Mouse (Mus musculus) cerebellum, adult 9-10 months (tissue): ENCODE results near the gene Dedd.
A peak's percentile ranks its signal among the peaks of the same experiment; 100 is the strongest.

ENCODE experiments used
- DNase-seq: peaks from one replicate; pipeline ENCODE4 v3.0.0; 2022

Dedd gene

DNA sequence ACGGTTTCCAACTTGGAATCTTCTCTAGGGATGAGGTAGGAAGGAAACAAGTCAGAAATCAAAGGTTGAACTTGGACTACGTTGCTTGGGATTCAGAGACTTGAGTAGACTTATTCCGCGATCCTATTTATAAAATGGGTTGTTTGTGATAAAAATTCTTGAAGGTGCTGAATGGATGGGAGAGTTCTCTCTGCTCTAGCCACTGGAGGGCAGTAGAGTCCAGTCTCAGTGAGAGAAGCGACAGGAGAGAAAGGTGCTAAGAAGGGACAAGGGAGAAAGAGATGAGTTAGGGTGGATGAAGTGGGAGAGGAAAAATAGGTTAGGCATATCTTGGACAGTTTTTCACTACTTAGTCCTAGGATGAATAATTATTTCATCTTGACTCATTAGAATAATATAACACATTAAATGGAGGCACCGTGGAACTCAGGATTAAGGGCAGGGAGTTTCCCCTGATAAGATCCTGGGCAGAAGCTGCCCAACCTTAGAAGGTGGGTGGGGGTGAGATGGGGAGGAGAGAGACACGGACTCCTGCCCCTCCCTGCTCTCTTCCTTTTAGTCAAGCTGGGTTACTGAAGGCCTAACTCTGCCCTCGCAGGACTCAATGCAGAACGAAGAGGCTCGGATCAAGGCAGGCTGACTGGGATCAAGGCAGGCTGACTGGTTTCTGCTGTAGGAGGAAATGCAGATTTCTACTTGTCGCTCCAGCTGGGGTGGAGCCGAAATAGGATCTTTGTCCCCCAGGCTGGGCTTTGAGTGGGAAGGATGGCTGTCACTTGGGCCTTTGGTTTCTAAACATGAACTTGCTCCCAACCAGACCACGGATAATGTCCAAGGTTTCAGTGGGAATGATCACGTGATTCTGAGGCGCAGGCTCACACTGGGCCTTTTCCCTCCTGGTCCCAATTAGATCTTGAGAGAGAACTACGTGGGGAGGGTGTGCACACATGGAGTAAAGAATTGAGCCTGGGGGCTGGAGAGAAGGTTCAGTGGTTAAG lies 32.5 kb downstream of the Dedd start:
- peak; percentile 89 for DNase-seq

GRCm38 (mm10) chr1:171365934-171366333 lies 37.0 kb downstream of the Dedd start:
- no peak for DNase-seq

DNA sequence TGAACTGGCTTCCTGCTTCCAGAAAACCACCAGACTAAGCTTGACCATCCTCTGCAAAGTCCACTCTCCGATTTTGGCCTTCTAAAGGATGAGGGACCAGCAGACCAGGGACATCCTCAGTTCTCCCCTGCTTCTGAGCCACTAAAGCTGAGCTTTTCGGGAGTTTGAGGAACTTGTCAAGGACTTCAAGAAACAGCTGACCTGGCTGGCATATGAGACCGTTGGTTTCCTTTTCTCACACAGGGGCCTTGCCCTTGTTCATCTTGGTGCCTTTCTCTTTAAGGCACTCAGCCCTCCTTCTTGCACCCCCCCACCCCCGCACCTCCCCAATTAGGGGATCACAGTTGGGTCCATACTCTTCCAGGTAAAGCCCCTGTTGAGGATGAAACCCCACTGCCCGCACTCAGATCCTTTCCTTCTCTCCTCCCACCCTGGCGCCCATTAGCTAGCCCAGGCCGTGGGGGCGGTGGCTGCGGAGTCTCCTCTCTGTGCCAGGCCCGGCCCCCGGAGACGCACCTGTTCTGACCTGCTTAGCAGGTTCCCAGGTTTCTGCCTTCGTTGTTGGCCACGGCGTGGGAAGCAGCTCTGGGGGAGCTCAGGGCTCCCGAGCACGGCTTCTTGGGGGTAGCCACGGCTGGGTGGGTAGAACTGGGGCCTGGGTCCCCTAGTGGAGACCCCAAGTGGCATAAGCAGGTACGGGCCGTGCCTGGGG lies 41.1 kb downstream of the Dedd start, which contains the start of gene Nectin4:
Gene Nectin4, plus strand, starts transcription at position 255 of the 712 bp plus-strand sequence.
- no peak for DNase-seq

GRCm38 (mm10) chr1:171372880-171373279 lies 43.9 kb downstream of the Dedd start:
- no peak for DNase-seq

DNA sequence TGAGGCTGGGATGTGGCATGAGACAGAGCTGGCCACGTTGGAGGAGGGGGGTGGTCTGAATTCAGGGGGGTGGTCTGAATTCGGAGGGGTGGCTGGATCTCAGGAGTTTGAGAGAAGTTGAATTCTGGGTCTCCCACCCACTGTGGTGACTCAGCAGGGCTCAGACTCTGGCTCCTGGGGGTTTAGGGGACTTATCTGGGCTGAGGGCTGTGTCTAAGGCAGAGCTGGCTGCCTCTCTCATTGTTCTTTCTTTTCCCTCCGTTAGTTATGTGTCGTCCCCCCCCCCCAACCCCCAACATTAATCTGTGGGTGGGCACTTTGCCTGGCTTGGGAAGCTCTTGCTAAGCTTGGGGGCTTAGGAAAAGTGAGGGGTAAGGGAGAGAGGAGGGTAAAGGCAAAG lies 45.0 kb downstream of the Dedd start:
- no peak for DNase-seq

DNA sequence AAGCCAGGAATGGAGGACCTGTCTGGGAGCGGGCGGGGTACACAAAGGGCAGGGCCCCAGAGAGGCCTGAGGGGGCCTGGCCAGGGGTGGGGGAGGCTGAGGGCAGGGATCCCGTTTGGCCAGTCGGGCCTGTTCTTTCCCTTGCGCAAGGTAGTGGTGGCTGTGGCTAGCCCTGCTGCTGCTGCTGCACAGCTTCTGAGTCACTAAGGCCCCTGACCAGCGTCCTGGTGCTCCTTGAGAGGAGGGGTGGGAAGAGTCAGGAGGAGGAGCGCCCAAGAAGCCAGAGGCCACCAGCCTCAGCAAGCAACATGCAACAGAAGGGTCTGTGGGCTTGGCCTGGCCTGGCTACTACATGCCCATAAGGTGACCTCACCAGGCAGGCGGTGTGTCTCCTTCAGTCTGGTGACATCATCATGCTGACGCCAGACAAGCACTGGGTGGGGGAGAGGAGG lies 46.7 kb downstream of the Dedd start:
- no peak for DNase-seq

DNA sequence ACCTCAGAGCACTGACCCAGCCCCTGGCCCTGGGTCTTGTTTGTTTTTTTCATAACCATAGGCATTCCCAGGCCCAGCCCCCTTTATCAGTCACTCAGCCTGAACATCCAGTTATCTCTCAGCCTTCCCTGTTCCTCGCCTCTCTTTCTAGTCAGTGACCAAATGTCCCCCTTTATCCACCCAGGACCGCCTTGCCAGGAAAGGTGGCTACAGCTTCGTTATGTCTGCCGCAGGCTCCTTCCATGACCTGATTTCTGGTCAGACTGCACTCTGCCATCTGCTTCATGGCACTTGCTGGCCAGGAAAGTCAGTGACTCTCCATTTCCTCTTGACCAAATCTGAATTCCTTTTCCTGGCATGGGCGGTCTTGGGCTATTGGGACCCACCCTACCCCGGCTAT lies 49.4 kb downstream of the Dedd start:
- peak; percentile 74 for DNase-seq

DNA sequence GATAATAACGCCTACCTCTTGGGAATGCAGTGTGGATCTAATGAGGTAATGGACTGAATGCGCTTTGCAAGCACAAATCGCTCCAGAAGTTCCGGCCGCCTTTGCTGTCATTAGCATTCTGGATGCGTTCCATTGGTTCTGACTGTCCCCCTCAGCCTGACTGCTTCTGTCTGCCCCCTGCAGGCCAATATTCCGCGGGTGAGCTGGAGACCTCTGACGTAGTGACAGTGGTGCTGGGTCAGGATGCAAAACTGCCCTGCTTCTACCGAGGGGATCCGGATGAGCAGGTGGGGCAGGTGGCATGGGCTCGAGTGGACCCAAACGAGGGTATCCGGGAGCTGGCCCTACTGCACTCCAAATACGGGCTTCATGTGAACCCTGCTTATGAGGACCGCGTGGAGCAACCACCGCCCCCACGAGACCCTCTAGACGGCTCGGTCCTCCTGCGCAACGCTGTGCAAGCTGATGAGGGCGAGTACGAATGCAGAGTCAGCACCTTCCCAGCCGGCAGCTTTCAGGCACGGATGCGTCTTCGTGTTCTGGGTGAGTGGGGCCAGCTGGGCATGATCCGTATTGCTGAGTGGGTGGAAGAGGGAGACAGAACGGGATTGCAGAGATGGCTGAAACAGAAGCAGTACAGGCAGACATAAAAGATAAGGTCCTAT lies 51.1 kb downstream of the Dedd start:
- peak; percentile 93 for DNase-seq

- no peak for DNase-seq
Observed at GRCm38 (mm10) chr1:171382096-171382620, 53.2 kb downstream of the Dedd start.

- no peak for DNase-seq
Observed at GRCm38 (mm10) chr1:171384361-171384760, 55.4 kb downstream of the Dedd start.

GRCm38 (mm10) chr1:171385171-171385570 lies 56.2 kb downstream of the Dedd start:
- DNase-seq = no peak

- DNase-seq = no peak
Observed at GRCm38 (mm10) chr1:171387099-171387498, 58.2 kb downstream of the Dedd start.

DNA sequence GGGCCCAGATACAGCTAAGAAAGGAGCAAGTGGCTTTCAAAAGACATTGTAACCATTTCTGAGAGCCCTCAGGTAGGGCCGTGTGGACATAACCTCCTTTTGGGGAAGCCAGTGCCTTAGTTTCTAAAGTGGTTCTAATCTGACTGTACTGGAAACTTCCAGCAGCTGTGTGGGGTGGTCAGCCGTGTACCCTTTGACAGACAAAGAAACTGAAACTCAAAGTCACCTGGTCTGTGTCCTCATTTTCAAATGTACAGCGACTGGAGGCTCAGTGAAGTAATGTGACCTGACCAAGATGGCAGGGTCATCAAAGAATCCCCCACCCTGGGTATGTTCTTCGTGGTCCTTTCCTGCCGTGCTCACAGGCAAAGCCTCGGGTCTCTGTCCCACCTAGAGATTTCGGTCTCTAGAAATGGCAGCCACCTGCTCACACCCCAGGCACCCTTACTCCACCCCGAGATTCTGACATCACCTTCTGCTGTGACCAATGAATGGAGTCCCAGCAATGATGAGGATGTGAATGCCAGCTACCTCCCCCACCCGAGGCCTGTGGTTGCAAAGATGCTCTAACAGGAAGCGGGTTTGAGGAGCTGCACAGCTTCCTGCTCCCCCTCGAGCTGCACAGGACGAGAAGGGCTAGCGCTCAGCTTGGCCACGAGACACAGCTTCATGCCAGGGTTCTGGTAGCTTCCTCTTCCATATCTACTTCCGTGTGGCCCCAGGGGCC lies 59.6 kb downstream of the Dedd start, which contains the start of gene Arhgap30:
Gene Arhgap30, plus strand, starts transcription at position 579 of the 727 bp plus-strand sequence.
- DNase-seq = no peak

DNA sequence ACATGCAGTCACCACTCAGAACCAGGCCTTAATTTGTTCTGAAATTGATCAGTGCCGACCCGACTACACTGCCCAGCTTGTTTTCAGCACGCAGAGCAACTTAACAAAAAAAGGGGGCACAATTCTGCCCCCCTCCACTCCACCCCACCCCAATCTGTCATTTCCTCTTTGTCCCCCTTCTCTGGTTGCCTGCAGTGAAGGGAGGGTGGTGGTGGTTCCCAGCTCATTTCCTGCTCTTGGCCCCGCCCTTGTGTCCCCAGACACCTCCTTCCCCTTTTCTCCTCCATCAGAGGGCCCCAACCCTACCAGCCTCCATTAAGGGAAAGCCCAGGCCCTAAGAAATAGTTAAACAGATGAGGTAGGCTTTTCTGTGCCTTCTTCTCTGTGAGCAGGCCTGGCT lies 61.2 kb downstream of the Dedd start:
- no peak for DNase-seq
